In the genomic region with DNA sequence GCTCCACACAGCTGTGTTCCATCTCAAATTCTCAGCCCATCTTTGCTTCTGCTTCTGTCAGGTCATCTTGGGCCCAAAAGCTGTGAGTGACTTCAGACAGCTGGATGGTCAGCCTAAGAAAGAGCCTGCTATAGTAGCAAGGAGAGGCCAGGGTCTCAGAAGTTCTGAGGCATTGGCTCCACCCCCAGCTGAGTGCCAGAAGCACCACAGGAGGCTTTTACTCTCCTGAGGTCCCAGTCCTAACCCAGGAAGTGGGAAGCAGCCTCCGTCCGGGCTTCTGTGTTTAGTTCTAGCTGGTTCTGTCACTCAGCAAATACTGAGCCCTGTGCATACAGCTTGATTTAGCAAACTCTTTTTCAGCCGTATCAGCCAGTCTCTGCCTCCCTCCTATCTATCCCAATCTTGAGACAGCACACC, we compare ENCODE assay signal across 17 mouse cellular contexts. TPM values are rescaled to one million over a fixed set of nuclear protein-coding genes. Genes with fewer than 3 reads are reported as not detected.
A peak's percentile ranks its signal among the peaks of the same experiment; 100 is the strongest.
DNase-seq lines count a peak whose midpoint lies in the region; ATAC-seq lines count a peak whose summit lies in the region.
"Had no signal": no experiment of that assay in that cellular context is flagged by ENCODE, and none has a peak within 500 bp of the region (broad histone marks: within the 10 kb centered on the region; RNA-seq: fewer than 3 reads in every experiment).

No protein-coding gene starts in this region.

- no peak overlapping the region for H3K27ac ChIP-seq in embryonic facial prominence, embryonic 14.5 days (replicated peaks; ENCODE audit: low read depth, low read length)
- H3K27ac ChIP-seq in embryonic facial prominence, embryonic 10.5 days (replicated peaks), result no peak overlapping the region
- 0 out of 2 replicates have a peak overlapping the region, but pooled peaks have one; percentile 25 for H3K27ac ChIP-seq in kidney, embryonic 16.5 days (ENCODE audit: low read length)
- H3K27ac ChIP-seq: embryonic facial prominence, embryonic 12.5 days; limb, embryonic 15.5 days; macrophage had no signal

- peak; percentile 9; the same call in 1 of the 2 replicates for ATAC-seq in embryonic facial prominence, embryonic 14.5 days (ENCODE audit: low read depth)
- no peak for ATAC-seq in kidney, embryonic 16.5 days (ENCODE audit: low FRiP score, low TSS enrichment)

- no peaks in the 10 kb centered on the region; the same call in 1 of the 2 replicates for H3K4me1 ChIP-seq in embryonic facial prominence, embryonic 14.5 days (ENCODE audit: control insufficient read depth, insufficient read depth, low read length)
- H3K4me1 ChIP-seq in embryonic facial prominence, embryonic 10.5 days, result no peaks in the 10 kb centered on the region
- peaks cover 9% of the 10 kb centered on the region for H3K4me1 ChIP-seq in kidney, embryonic 16.5 days (ENCODE audit: insufficient read depth, low read length)
- H3K4me1 ChIP-seq: embryonic facial prominence, embryonic 12.5 days had no signal

- H3K27me3 ChIP-seq in embryonic facial prominence, embryonic 14.5 days (replicated peaks; ENCODE audit: control insufficient read depth, insufficient read depth, low read length), result no peaks in the 10 kb centered on the region
- no peaks in the 10 kb centered on the region for H3K27me3 ChIP-seq in embryonic facial prominence, embryonic 10.5 days (replicated peaks; ENCODE audit: low read depth, poor library complexity, severe bottlenecking)
- H3K27me3 ChIP-seq in kidney, embryonic 16.5 days (ENCODE audit: insufficient read depth, low read length), result no peaks in the 10 kb centered on the region
- H3K27me3 ChIP-seq: CH12.LX; embryonic facial prominence, embryonic 12.5 days; limb, embryonic 15.5 days had no signal

- H3K4me3 ChIP-seq in embryonic facial prominence, embryonic 14.5 days (ENCODE audit: low read depth, low read length), result no peak overlapping the region
- no peak overlapping the region for H3K4me3 ChIP-seq in embryonic facial prominence, embryonic 10.5 days
- H3K4me3 ChIP-seq in kidney, embryonic 16.5 days (ENCODE audit: low read length), result no peak overlapping the region
- H3K4me3 ChIP-seq: embryonic facial prominence, embryonic 12.5 days; limb, embryonic 15.5 days had no signal

- H3K36me3 ChIP-seq in embryonic facial prominence, embryonic 14.5 days (ENCODE audit: control insufficient read depth, insufficient read depth, low read length), result no peaks in the 10 kb centered on the region
- H3K36me3 ChIP-seq in embryonic facial prominence, embryonic 10.5 days (replicated peaks), result peaks cover 14% of the 10 kb centered on the region
- no peaks in the 10 kb centered on the region for H3K36me3 ChIP-seq in kidney, embryonic 16.5 days (ENCODE audit: insufficient read depth, low read length)
- H3K36me3 ChIP-seq: embryonic facial prominence, embryonic 12.5 days; limb, embryonic 15.5 days had no signal

- no peak overlapping the region for H3K4me2 ChIP-seq in embryonic facial prominence, embryonic 14.5 days (ENCODE audit: low read depth, low read length)
- H3K4me2 ChIP-seq in kidney, embryonic 16.5 days (replicated peaks; ENCODE audit: low read depth, low read length), result no peak overlapping the region
- H3K4me2 ChIP-seq: embryonic facial prominence, embryonic 12.5 days; limb, embryonic 15.5 days had no signal

- H3K9ac ChIP-seq in embryonic facial prominence, embryonic 14.5 days (ENCODE audit: low read depth, low read length), result no peak overlapping the region
- no peak overlapping the region for H3K9ac ChIP-seq in kidney, embryonic 16.5 days (replicated peaks; ENCODE audit: low read length)
- H3K9ac ChIP-seq: embryonic facial prominence, embryonic 12.5 days; limb, embryonic 15.5 days had no signal

- no peak for DNase-seq in embryonic facial prominence, embryonic 14.5 days (ENCODE audit: low spot score)
- no peak for DNase-seq in embryonic facial prominence, embryonic 10.5 days (ENCODE audit: low spot score)
- DNase-seq in kidney, adult 9 months, result no peak
- peak; percentile 19 for DNase-seq in R1 (ENCODE audit: low read depth, low spot score)
- DNase-seq in lung, postnatal 25 days (ENCODE audit: low spot score), result peak; percentile 72
- DNase-seq in adrenal gland, postnatal 25 days, result no peak
- DNase-seq in frontal cortex, postnatal 14 days (ENCODE audit: low spot score in 2 of 2), result no peak
- DNase-seq: cerebellum, postnatal 36 days; heart, postnatal 36 days; midbrain, embryonic 14.5 days; right cerebral cortex, adult 18-20 months; thymus, postnatal 4 days had no signal

- no peaks in the 10 kb centered on the region for H3K9me3 ChIP-seq in embryonic facial prominence, embryonic 14.5 days (ENCODE audit: control insufficient read depth, low read length)
- H3K9me3 ChIP-seq in embryonic facial prominence, embryonic 10.5 days, result no peaks in the 10 kb centered on the region
- H3K9me3 ChIP-seq in kidney, embryonic 16.5 days (ENCODE audit: low read length), result no peaks in the 10 kb centered on the region
- H3K9me3 ChIP-seq: embryonic facial prominence, embryonic 12.5 days; limb, embryonic 15.5 days had no signal

- 48% methylated on average over 3 of the region's 3 CpGs for WGBS in embryonic facial prominence, embryonic 14.5 days
- 87% methylated on average over 3 of the region's 3 CpGs for WGBS in embryonic facial prominence, embryonic 10.5 days
- WGBS in kidney, embryonic 16.5 days, result 58% methylated on average over 3 of the region's 3 CpGs

RNA-seq across cellular contexts. Expression of a gene that starts 54.3 kb away (rescaled TPM):
- 75.0 and 80.4 TPM in 2 replicates for polyA plus RNA-seq in embryonic facial prominence, embryonic 14.5 days (2014; fragmentation: Nextera tagmentation; extraction: Ambion mirVana)
- polyA plus RNA-seq in embryonic facial prominence, embryonic 10.5 days (2016; fragmentation: Nextera tagmentation; extraction: Ambion mirVana), result 40.8 and 49.9 TPM in 2 replicates
- polyA plus RNA-seq in kidney, embryonic 16.5 days (2015; fragmentation: Nextera tagmentation; extraction: Ambion mirVana), result 42.7 and 43.8 TPM in 2 replicates
- total RNA-seq in adrenal gland, postnatal 25 days (2021), result 224 and 228 TPM in 2 replicates

Comparison
In these comparisons a context has a peak if more than half of its experiments do, and no peak if none do; other contexts are left out.
1. DNase-seq: peak in R1 (single experiment) and lung, postnatal 25 days (single experiment); none in embryonic facial prominence, embryonic 14.5 days (single experiment), embryonic facial prominence, embryonic 10.5 days (single experiment), kidney, adult 9 months (single experiment), adrenal gland, postnatal 25 days (single experiment) and frontal cortex, postnatal 14 days (0 of 2).